Mouse (Mus musculus): ENCODE data around the gene Dnah2.

The Dnah2 gene

GRCm38 (mm10) chr11:69386758-69387157, 162.2 kb downstream of the Dnah2 start:
- no peak for DNase-seq

DNA sequence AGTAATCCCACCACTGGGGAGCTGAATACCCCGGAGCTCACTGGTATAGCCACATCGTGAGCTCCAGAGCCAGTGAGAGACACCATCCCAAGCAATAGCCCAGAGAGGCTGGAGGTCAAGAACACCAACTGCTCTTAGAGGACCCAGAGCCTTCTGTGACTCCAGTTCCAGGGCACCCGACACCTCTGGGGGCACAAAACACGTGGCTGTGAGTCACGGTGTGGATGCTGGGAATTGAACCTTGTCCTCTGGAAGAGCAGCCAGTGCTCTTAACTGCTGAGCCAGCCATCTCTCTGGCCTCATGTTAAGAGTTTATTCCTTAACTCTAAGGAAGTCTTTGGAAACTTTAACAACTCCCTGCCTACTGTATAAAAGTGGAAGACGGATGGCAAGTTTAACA, 163.9 kb downstream of the Dnah2 start:
- peak; percentile 41 to 64 for DNase-seq

DNA sequence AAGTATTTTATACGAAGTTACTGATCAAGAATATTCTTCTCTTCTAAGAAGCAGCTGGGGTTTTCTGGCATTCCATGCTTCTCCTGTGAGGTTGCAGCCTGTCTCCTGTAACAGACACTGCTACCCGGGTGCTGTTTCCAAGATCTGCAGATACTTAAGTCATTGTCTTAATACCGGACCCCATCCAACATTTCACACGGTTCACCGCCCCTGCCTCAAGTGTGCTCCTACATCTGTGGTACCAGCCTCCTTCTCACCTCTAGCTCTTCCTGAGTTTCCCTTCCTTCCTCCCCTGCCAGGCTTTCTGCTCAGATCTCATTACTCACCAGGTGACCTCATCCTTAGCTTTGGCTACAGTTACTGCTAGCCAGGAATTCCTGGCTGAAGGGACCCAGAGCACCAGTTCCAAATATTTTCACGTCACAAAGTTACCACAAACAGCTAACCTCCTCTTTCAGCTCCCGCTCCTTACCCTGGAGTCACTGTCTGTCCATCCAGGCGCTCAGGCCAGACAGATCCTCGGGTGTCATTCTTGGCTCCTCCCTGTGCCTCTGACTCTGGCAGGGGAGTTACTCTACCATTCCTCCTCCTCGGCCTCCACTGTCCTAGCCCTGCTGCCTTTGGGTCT, 166.3 kb downstream of the Dnah2 start:
- no peak for DNase-seq

GRCm38 (mm10) chr11:69381356-69381755, 167.6 kb downstream of the Dnah2 start:
- no peak for DNase-seq

DNA sequence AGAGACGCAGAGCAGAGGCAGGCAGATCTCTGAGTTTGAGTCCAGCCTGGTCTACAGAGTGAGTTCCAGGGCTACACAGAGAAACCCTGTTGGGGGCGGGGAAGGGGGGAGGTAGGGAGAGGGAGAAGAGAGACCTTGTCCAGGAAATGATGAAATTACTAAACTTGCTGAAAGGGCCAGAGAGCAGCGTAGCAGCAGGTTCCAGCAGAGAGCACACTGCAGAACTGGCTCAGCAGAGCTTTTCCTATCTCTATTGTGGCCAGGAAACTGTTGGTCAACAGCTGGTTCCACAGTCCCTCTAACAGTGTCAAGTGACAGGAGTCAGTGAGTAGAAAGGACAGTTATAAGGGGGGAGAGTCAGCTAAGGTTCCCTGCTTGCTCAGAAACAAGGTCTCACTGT, 169.3 kb downstream of the Dnah2 start:
- DNase-seq = no peak

DNA sequence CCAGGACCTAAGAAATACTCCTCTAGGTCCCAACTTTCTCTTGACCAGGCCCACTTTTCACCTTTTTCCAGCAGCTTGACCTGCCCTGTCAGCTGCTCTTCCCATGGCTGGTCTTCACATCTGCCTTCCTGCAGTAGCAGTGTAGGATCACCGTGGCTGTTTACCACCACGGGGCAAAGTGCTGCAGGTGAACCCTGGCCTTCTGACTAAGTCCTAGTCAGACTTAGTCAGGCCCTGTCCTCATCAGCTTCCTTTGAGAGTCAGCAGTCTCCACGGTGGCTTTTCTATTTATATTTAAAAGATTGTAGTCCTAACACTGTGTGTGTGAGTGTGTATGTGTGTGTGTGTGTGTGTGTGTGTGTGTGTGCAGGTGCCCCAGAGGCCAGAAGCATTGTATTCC, 171.1 kb downstream of the Dnah2 start:
- DNase-seq = peak in 1 of 2 experiments; percentile 49

DNA sequence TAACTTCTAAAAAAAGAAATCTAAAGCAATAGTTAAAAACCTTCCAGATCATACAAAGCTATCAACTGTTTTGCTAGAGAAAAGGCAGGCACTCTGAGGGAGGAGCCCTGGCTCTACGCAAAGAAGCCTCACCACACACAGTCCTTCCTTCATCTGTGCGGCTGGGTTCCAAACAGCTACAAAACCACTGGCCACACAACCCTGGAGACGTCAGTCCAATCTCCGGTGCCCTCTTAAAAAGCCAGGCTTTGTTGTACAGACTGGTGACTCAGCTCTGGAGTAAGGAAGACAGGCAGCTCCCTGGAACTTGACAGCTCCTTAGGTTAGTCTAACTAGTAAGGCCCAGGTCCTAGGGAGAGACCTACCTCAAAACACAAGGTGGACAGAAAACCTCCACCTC, 173.3 kb downstream of the Dnah2 start:
- no peak for DNase-seq

DNA sequence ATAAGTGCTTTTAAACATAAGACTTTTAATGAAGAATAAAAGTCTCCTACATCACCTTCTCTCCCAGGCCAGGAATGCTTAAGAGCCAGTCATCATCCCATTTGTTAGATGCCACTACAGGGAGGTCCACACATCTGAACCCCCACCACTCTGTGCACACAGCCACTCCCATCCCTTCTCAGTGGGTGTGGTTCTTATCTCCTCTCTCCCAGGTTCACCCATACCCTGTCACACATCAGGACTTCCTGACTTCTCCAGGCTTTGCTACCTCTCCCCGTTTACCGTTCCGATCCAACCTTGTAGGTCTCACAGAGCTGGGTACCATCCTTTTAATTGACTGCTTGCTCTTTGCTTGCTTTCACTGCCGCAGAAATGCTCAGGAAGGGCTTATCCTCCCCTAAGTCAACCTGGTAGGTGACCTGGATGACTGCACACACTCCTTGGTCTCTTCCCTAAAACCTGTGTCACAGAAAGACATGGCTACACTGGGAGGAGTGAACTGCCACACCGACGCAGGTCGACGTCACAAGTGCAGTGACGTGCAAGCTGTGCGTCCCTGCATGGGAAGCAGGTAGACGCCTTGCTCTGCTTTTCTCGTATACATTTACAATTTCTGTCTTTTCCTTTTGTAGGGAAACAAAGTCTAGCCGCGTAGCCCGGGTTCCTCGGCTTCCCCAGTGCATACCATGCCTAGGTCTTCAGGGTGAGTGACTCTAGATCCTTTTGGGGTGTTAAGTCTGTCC, 175.5 kb downstream of the Dnah2 start:
- DNase-seq = no peak

GRCm38 (mm10) chr11:69372780-69373170, 176.1 kb downstream of the Dnah2 start:
- DNase-seq = no peak

GRCm38 (mm10) chr11:69372056-69372779, 176.7 kb downstream of the Dnah2 start:
- peak; percentile 42 to 50 for DNase-seq

DNA sequence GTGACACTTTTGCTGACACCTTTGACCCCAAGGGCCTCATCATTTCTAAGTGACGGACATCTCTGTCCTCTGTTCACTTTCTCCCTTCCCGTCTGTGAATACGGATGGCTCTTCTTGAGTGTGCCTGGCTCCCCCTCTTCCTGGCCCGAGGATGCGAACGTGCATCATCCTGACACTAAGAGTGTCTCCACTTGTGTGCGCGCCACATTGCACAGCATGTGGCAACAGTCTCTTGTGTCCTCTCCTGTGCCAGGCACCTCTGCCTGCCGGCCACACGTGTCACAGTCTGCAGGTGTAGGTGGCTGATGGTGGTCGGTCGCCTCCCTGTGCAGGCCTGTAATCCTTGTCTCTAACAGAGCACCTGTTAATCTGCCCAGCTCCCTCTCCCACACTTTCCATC, 177.3 kb downstream of the Dnah2 start:
- peak in 1 of 2 experiments; percentile 27 for DNase-seq

- DNase-seq = no peak
Observed at GRCm38 (mm10) chr11:69370817-69371215, 178.1 kb downstream of the Dnah2 start.

All from kidney, postnatal 4 days (tissue).